Mouse (Mus musculus): ENCODE data around the gene Gm12695.

Gene Gm12695

GRCm38 (mm10) chr4:96785086-96785485 is at the start of gene Gm12695:
Gene Gm12695 (minus strand): TSS chr4:96785186.
- in situ Hi-C loops (cut with MboI, MseI) = no loop called here

GRCm38 (mm10) chr4:96825540-96826045 is 40.6 kb upstream of the Gm12695 start:
- in situ Hi-C loops (cut with MboI, MseI) = no loop called here

GRCm38 (mm10) chr4:96806824-96807808 is 22.1 kb upstream of the Gm12695 start:
- in situ Hi-C loops (cut with MboI, MseI) = no loop called here

- in situ Hi-C loops (cut with MboI, MseI) = no loop called here
These were observed 14.6 kb upstream of the Gm12695 start for GRCm38 (mm10) chr4:96799380-96800157.

- in situ Hi-C loops (cut with MboI, MseI) = no loop called here
These were observed 12.6 kb upstream of the Gm12695 start for GRCm38 (mm10) chr4:96797583-96797982.

- in situ Hi-C loops (cut with MboI, MseI) = loop anchor here (5.0 kb wide), 1 partner anchor 34 kb away; no protein-coding TSS in a partner anchor
These were observed 6.3 kb upstream of the Gm12695 start for GRCm38 (mm10) chr4:96791301-96791700.

- in situ Hi-C loops (cut with MboI, MseI) = loop anchor here (5.0 kb wide), 1 partner anchor 33 kb away; no protein-coding TSS in a partner anchor
These were observed 4.9 kb upstream of the Gm12695 start for GRCm38 (mm10) chr4:96789905-96790304.

- in situ Hi-C loops (cut with MboI, MseI) = no loop called here
These were observed 1.6 kb upstream of the Gm12695 start for GRCm38 (mm10) chr4:96786610-96787009.

- in situ Hi-C loops (cut with MboI, MseI) = no loop called here
These were observed 11.9 kb downstream of the Gm12695 start for GRCm38 (mm10) chr4:96772966-96773566.

- in situ Hi-C loops (cut with MboI, MseI) = no loop called here
These were observed 18.5 kb downstream of the Gm12695 start for GRCm38 (mm10) chr4:96766396-96766998.

GRCm38 (mm10) chr4:96751953-96752352 is 33.0 kb downstream of the Gm12695 start:
- in situ Hi-C loops (cut with MboI, MseI) = no loop called here

- in situ Hi-C loops (cut with MboI, MseI) = no loop called here
These were observed 44.5 kb downstream of the Gm12695 start for GRCm38 (mm10) chr4:96740472-96740871.

GRCm38 (mm10) chr4:96729256-96729655 is 55.7 kb downstream of the Gm12695 start:
- in situ Hi-C loops (cut with MboI, MseI) = no loop called here

GRCm38 (mm10) chr4:96728211-96728610 is 56.8 kb downstream of the Gm12695 start:
- in situ Hi-C loops (cut with MboI, MseI) = no loop called here

GRCm38 (mm10) chr4:96725415-96726055 is 59.5 kb downstream of the Gm12695 start:
- in situ Hi-C loops (cut with MboI, MseI) = no loop called here

GRCm38 (mm10) chr4:96722301-96722700 is 62.7 kb downstream of the Gm12695 start:
- in situ Hi-C loops (cut with MboI, MseI) = no loop called here

GRCm38 (mm10) chr4:96718977-96719966 is 65.7 kb downstream of the Gm12695 start:
- in situ Hi-C loops (cut with MboI, MseI) = no loop called here

- in situ Hi-C loops (cut with MboI, MseI) = no loop called here
These were observed 66.5 kb downstream of the Gm12695 start for GRCm38 (mm10) chr4:96718503-96718902.

GRCm38 (mm10) chr4:96705281-96705951 is 79.6 kb downstream of the Gm12695 start:
- in situ Hi-C loops (cut with MboI, MseI) = no loop called here

Data from regulatory T cell (primary cell).